Mouse (Mus musculus) embryonic fibroblast, embryonic 13.5 days (primary cell): ENCODE data around the gene Sptbn4.

Experiments used
- CTCF ChIP-seq: IDR thresholded peaks from 2 replicates; pipeline ENCODE4 v1.5.1; 2011; ENCODE audit warnings: mild to moderate bottlenecking, control low read depth, low read length, moderate library complexity, borderline replicate concordance; ENCODE audit not compliant: insufficient read depth
- POLR2A ChIP-seq: IDR thresholded peaks from 2 replicates; pipeline ENCODE4 v1.6.1; 2011; ENCODE audit warnings: low read depth, mild to moderate bottlenecking, control low read depth, low read length, moderate library complexity

GRCm38 (mm10) chr7:27433794-27434193 lies 13.7 kb downstream of the Sptbn4 start:
- no peak for TF ChIP-seq POLR2A
- no peak for TF ChIP-seq CTCF
